ENCODE assay signal across 8 mouse cellular contexts in the genomic region with DNA sequence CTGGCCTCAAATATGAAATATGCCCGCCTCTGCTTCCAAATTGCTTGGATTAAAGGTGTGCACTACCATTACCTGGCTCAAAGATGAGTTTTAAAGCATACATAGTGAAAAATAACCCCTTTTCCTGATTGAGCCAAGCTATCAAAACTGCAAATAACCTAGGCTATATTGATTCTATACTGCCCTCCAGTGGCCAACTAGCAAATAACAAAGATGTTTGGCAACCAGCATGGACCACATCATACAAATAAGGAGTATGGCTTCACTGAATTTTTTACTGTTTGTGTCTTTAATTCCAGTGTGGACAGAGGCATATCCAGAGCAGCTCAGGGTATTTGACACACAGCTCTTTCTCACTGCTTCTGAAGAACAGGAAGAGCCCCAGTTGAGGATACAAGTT. TPM values are rescaled to one million over a fixed set of nuclear protein-coding genes. Genes with fewer than 3 reads are reported as not detected.
DNase-seq lines count a peak whose midpoint lies in the region; ATAC-seq and TF ChIP-seq lines count a peak whose summit lies in the region.

No protein-coding gene starts in this region.

- TF ChIP-seq EP300 in liver, postnatal 0 days (IDR thresholded peaks at IDR 0.05; ENCODE audit: low read depth), result no peak

- no peaks in the 10 kb centered on the region for H3K9me3 ChIP-seq in embryonic facial prominence, embryonic 14.5 days (ENCODE audit: control insufficient read depth, low read length)
- H3K9me3 ChIP-seq in liver, postnatal 0 days (ENCODE audit: low read length), result no peaks in the 10 kb centered on the region

- H3K4me1 ChIP-seq in embryonic facial prominence, embryonic 14.5 days (ENCODE audit: control insufficient read depth, insufficient read depth, low read length), result no peaks in the 10 kb centered on the region
- no peaks in the 10 kb centered on the region for H3K4me1 ChIP-seq in liver, postnatal 0 days (ENCODE audit: insufficient read depth)

- DNase-seq in cerebellum, adult 18-20 months, result peak; percentile 7 to 24
- no peak for DNase-seq in cerebellum, adult 11-12 months
- peak; percentile 36 for DNase-seq in urinary bladder, postnatal 14 days (ENCODE audit: low spot score)
- no peak for DNase-seq in urinary bladder, postnatal 10 days (ENCODE audit: low spot score)
- peak; percentile 70 for DNase-seq in embryonic facial prominence, embryonic 14.5 days (ENCODE audit: low spot score)
- DNase-seq in kidney, postnatal 4 days, result peak; percentile 17 to 43
- peak; percentile 21 for DNase-seq in liver, postnatal 0 days
- DNase-seq in right cerebral cortex, postnatal 10 days (ENCODE audit: low spot score in 2 of 2), result peak; percentile 44 to 55

- TF ChIP-seq CTCF in liver, postnatal 0 days (IDR thresholded peaks at IDR 0.05; ENCODE audit: low read depth), result peak; percentile 82

- H3K4me2 ChIP-seq in embryonic facial prominence, embryonic 14.5 days (ENCODE audit: low read depth, low read length), result no peak overlapping the region
- H3K4me2 ChIP-seq in liver, postnatal 0 days (ENCODE audit: low read depth, low read length), result no peak overlapping the region

- H3K9ac ChIP-seq in embryonic facial prominence, embryonic 14.5 days (ENCODE audit: low read depth, low read length), result no peak overlapping the region
- H3K9ac ChIP-seq in liver, postnatal 0 days (replicated peaks), result no peak overlapping the region

- no peak for ATAC-seq in embryonic facial prominence, embryonic 14.5 days (ENCODE audit: low read depth)
- peak; percentile 49; the same call in 1 of the 2 replicates for ATAC-seq in liver, postnatal 0 days

- 0% methylated on average over 1 of the region's 1 CpGs for WGBS in embryonic facial prominence, embryonic 14.5 days
- WGBS in liver, postnatal 0 days (ENCODE audit: insufficient replicate concordance), result 3% methylated on average over 1 of the region's 1 CpGs

- no peak overlapping the region for H3K4me3 ChIP-seq in embryonic facial prominence, embryonic 14.5 days (ENCODE audit: low read depth, low read length)
- no peak overlapping the region for H3K4me3 ChIP-seq in liver, postnatal 0 days (ENCODE audit: low read depth, low read length)

- no peaks in the 10 kb centered on the region for H3K27me3 ChIP-seq in embryonic facial prominence, embryonic 14.5 days (replicated peaks; ENCODE audit: control insufficient read depth, insufficient read depth, low read length)
- H3K27me3 ChIP-seq in liver, postnatal 0 days (ENCODE audit: insufficient read depth, low read length), result no peaks in the 10 kb centered on the region

- no peaks in the 10 kb centered on the region for H3K36me3 ChIP-seq in embryonic facial prominence, embryonic 14.5 days (ENCODE audit: control insufficient read depth, insufficient read depth, low read length)
- no peaks in the 10 kb centered on the region for H3K36me3 ChIP-seq in liver, postnatal 0 days (replicated peaks; ENCODE audit: insufficient read depth, low read length)

- no peak overlapping the region for H3K27ac ChIP-seq in embryonic facial prominence, embryonic 14.5 days (replicated peaks; ENCODE audit: low read depth, low read length)
- no peak overlapping the region for H3K27ac ChIP-seq in liver, postnatal 0 days (ENCODE audit: low read depth)

RNA-seq across cellular contexts. Expression of gene Ccr5, which starts 7.0 kb away (rescaled TPM):
- polyA plus RNA-seq in embryonic facial prominence, embryonic 14.5 days (2014; fragmentation: Nextera tagmentation; extraction: Ambion mirVana), result 1.1 and 1.3 TPM in 2 replicates
- 4.7 and 5.0 TPM in 2 replicates for polyA plus RNA-seq in liver, postnatal 0 days (2015; fragmentation: Nextera tagmentation; extraction: Ambion mirVana)

RNA-seq across cellular contexts. Expression of gene Ccr2, which starts 26.6 kb away (rescaled TPM):
- polyA plus RNA-seq in embryonic facial prominence, embryonic 14.5 days (2014; fragmentation: Nextera tagmentation; extraction: Ambion mirVana), result 3.8 and 4.7 TPM in 2 replicates
- polyA plus RNA-seq in liver, postnatal 0 days (2015; fragmentation: Nextera tagmentation; extraction: Ambion mirVana), result 4.9 and 5.0 TPM in 2 replicates

Comparison
In these comparisons a context has a peak if more than half of its experiments do, and no peak if none do; other contexts are left out.
1. DNase-seq: peak in cerebellum, adult 18-20 months (2 of 2), urinary bladder, postnatal 14 days (single experiment), embryonic facial prominence, embryonic 14.5 days (single experiment), kidney, postnatal 4 days (2 of 2), liver, postnatal 0 days (single experiment) and right cerebral cortex, postnatal 10 days (2 of 2); none in cerebellum, adult 11-12 months (single experiment) and urinary bladder, postnatal 10 days (single experiment).